In genomic region chr10:4333319-4333718, GRCm38 (mm10) we compare ENCODE assay signal across 9 mouse cellular contexts. TPM values are rescaled to one million over a fixed set of nuclear protein-coding genes. Genes with fewer than 3 reads are reported as not detected.
A peak's percentile ranks its signal among the peaks of the same experiment; 100 is the strongest.
DNase-seq lines count a peak whose midpoint lies in the region; ATAC-seq and TF ChIP-seq lines count a peak whose summit lies in the region.
"Had no signal": no experiment of that assay in that cellular context is flagged by ENCODE, and none has a peak within 500 bp of the region (broad histone marks: within the 10 kb centered on the region; RNA-seq: fewer than 3 reads in every experiment).

No protein-coding gene starts in this region.

- ATAC-seq in hindbrain, embryonic 11.5 days (ENCODE audit: low FRiP score): peak; percentile 31; the same call in 1 of the 2 replicates

- TF ChIP-seq POLR2A in small intestine, adult 2 months (IDR thresholded peaks at IDR 0.05; ENCODE audit: low read depth, low read length): no peak

- H3K4me2 ChIP-seq in hindbrain, embryonic 11.5 days (replicated peaks; ENCODE audit: low read depth, low read length): no peak overlapping the region

- no peaks in the 10 kb centered on the region for H3K27me3 ChIP-seq in hindbrain, embryonic 11.5 days (ENCODE audit: control insufficient read depth, insufficient read depth, low read length)
- H3K27me3 ChIP-seq in small intestine, adult 2 months (ENCODE audit: control insufficient read depth, insufficient read depth, low read length): no peaks in the 10 kb centered on the region

- 0 out of 2 replicates have a peak, but pooled peaks cover 5% of the 10 kb centered on the region for H3K4me1 ChIP-seq in hindbrain, embryonic 11.5 days (replicated peaks; ENCODE audit: control insufficient read depth, insufficient read depth, low read length)
- no peaks in the 10 kb centered on the region for H3K4me1 ChIP-seq in small intestine, adult 2 months (ENCODE audit: control insufficient read depth, insufficient read depth, insufficient read length, low read length)

- DNase-seq in left cerebral cortex, adult 18-20 months (ENCODE audit: low spot score in 2 of 2): peak; percentile 50 to 56
- no peak for DNase-seq in left cerebral cortex, adult 8-10 months (ENCODE audit: low spot score in 2 of 2)
- DNase-seq in cerebellum, adult 11-12 months: peak; percentile 47
- DNase-seq in forelimb bud, embryonic 11.5 days (ENCODE audit: low read depth, low spot score): peak; percentile 56
- peak; percentile 67 for DNase-seq in hindbrain, embryonic 11.5 days (ENCODE audit: low spot score)
- DNase-seq in layer of hippocampus, postnatal 25 days (ENCODE audit: extremely low spot score in 1 of 2, low spot score in 1 of 2): peak; percentile 29 to 50
- peak; percentile 68 to 76 for DNase-seq in lung, postnatal 4 days

- TF ChIP-seq CTCF in small intestine, adult 2 months (IDR thresholded peaks at IDR 0.05; ENCODE audit: extremely low read depth, insufficient read length, insufficient replicate concordance, low read depth, low read length): peak; percentile 64; the same call in 1 of the 2 replicates

- no peaks in the 10 kb centered on the region for H3K36me3 ChIP-seq in hindbrain, embryonic 11.5 days (ENCODE audit: control insufficient read depth, insufficient read depth, low read length)
- H3K36me3 ChIP-seq in small intestine, adult 2 months (ENCODE audit: control insufficient read depth, insufficient read depth, low read length): no peaks in the 10 kb centered on the region
- H3K36me3 ChIP-seq: G1E had no signal

- 12% methylated on average over 8 of the region's 8 CpGs for WGBS in hindbrain, embryonic 11.5 days
- 15% methylated on average over 8 of the region's 8 CpGs for WGBS in small intestine, adult 2 months

- H3K27ac ChIP-seq in hindbrain, embryonic 11.5 days (ENCODE audit: low read depth, low read length): peak overlapping the region; percentile 72
- no peak overlapping the region for H3K27ac ChIP-seq in small intestine, adult 2 months (ENCODE audit: insufficient read depth, low read depth, low read length)

- H3K9me3 ChIP-seq in hindbrain, embryonic 11.5 days (ENCODE audit: control insufficient read depth, low read length): no peaks in the 10 kb centered on the region
- H3K9me3 ChIP-seq: G1E had no signal

- H3K9ac ChIP-seq in hindbrain, embryonic 11.5 days (ENCODE audit: low read depth, low read length): peak overlapping the region; percentile 7; the same call in 1 of the 2 replicates

- no peak overlapping the region for H3K4me3 ChIP-seq in hindbrain, embryonic 11.5 days (ENCODE audit: low read depth, low read length)
- H3K4me3 ChIP-seq in small intestine, adult 2 months (ENCODE audit: low read depth, low read length): no peak overlapping the region

RNA-seq across cellular contexts. Expression of gene Zbtb2, which starts 54.6 kb away (rescaled TPM):
- 10 to 100 TPM; 11.5 to 12.6 TPM for total RNA-seq in left cerebral cortex, adult 18-20 months (2021)
- 10 to 100 TPM; 10.3 to 12.4 (median 11.7) TPM for total RNA-seq in left cerebral cortex, adult 8-10 months (2022)
- polyA plus RNA-seq in hindbrain, embryonic 11.5 days (2014; fragmentation: Nextera tagmentation; extraction: Ambion mirVana): 20.2 and 23.1 TPM in 2 replicates
- total RNA-seq in layer of hippocampus, postnatal 25 days (2021): 10 to 100 TPM; 11.4 to 12.1 TPM
- polyA plus RNA-seq in small intestine, adult 2 months (2012; rRNA removed): 3.4 and 8.1 TPM in 2 replicates

Comparison
In these comparisons a context has a peak if more than half of its experiments do, and no peak if none do; other contexts are left out.
1. DNase-seq: peak in left cerebral cortex, adult 18-20 months (2 of 2), cerebellum, adult 11-12 months (single experiment), forelimb bud, embryonic 11.5 days (single experiment), hindbrain, embryonic 11.5 days (single experiment), layer of hippocampus, postnatal 25 days (2 of 2) and lung, postnatal 4 days (2 of 2); none in left cerebral cortex, adult 8-10 months (0 of 2).